Mouse (Mus musculus): Measurements from ENCODE around the gene Neurl1b. TPM values are rescaled to one million over a fixed set of nuclear protein-coding genes. Genes with fewer than 3 reads are reported as not detected.

The Neurl1b gene
- polyA plus RNA-seq, 1 experiment from 2014 or later: 3.0 TPM

DNA sequence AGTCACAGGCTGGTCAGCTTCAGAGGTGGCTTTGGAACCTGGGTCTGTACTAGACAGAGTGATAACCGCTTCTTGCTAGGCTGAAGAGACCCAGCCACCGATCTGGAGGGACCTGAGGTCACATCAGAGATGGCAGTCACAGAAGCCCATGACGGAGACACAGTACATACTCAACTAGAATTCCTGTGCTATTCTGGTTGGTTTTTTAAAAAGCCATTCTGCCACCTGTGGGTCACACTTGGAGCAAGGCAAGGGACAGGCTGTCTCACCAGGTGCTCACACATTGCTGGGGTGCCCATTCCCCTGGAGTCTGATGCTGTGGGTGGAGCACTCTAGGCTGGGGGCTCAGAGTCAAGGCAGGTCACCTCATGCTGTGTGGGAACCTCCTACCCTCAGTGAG is 1.5 kb downstream of the Neurl1b start:
- 55% methylated on average over 3 of the region's 3 CpGs for WGBS
- no peaks in the 10 kb centered on the region for H3K9me3 ChIP-seq (replicated peaks; ENCODE audit: control insufficient read depth, low read length)
- ATAC-seq (replicated peaks; ENCODE audit: extremely low read depth, insufficient read depth, low FRiP score): no peak
- H3K4me1 ChIP-seq (ENCODE audit: control insufficient read depth, insufficient read depth, low read length): peaks cover 21% of the 10 kb centered on the region
- H3K9ac ChIP-seq (ENCODE audit: low read length): peak overlapping the region; percentile 59
- H3K4me2 ChIP-seq (ENCODE audit: low read depth, low read length): peak overlapping the region; percentile 98
- no peak overlapping the region; the same call in 1 of the 2 replicates for H3K27ac ChIP-seq (ENCODE audit: low read length)
- H3K27me3 ChIP-seq (ENCODE audit: control insufficient read depth, insufficient read depth, low read length): peaks cover 3% of the 10 kb centered on the region; the same call in 1 of the 2 replicates
- H3K4me3 ChIP-seq (ENCODE audit: low read length): peak overlapping the region; percentile 92
- no peaks in the 10 kb centered on the region for H3K36me3 ChIP-seq (ENCODE audit: control insufficient read depth, insufficient read depth)

DNA sequence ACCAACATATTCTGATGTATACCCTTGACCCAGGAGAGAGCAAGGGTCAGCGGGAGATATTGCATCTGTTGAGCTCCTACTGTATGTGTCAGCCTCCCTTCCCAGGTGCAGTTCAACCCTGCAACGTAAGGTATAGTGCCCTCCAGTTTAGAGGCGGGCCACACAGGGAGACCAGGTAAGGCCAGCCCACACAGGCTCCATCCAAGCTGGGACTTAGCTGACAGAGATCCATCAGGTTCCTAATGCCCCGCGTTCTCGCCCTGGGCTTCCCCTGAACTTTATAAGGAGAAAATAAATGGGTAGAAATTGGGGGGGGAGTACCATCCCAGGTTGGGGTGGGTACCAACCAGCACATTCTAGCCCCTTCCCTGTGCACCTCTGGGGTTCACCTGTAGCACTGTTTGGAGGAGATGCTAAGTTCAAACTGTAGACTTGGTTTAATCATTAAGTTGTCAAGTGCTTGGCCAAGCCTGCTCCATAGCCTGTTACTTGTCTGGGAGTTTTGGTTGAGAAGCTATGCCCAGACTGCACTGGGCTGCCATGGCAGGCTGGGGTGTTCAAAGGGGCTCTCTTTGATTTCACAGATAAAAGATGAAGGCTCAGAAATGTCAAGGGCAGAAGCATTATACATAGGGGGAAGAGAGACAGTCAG is 3.3 kb downstream of the Neurl1b start:
- no peaks in the 10 kb centered on the region for H3K9me3 ChIP-seq (replicated peaks; ENCODE audit: control insufficient read depth, low read length)
- no peak overlapping the region for H3K9ac ChIP-seq (ENCODE audit: low read length)
- no peaks in the 10 kb centered on the region for H3K27me3 ChIP-seq (ENCODE audit: control insufficient read depth, insufficient read depth, low read length)
- no peak overlapping the region for H3K4me3 ChIP-seq (ENCODE audit: low read length)
- WGBS: 85% methylated on average over 6 of the region's 6 CpGs
- H3K4me1 ChIP-seq (ENCODE audit: control insufficient read depth, insufficient read depth, low read length): peaks cover 26% of the 10 kb centered on the region
- H3K36me3 ChIP-seq (ENCODE audit: control insufficient read depth, insufficient read depth): no peaks in the 10 kb centered on the region
- no peak overlapping the region for H3K27ac ChIP-seq (ENCODE audit: low read length)
- ATAC-seq (replicated peaks; ENCODE audit: extremely low read depth, insufficient read depth, low FRiP score): no peak
- no peak overlapping the region for H3K4me2 ChIP-seq (ENCODE audit: low read depth, low read length)

DNA sequence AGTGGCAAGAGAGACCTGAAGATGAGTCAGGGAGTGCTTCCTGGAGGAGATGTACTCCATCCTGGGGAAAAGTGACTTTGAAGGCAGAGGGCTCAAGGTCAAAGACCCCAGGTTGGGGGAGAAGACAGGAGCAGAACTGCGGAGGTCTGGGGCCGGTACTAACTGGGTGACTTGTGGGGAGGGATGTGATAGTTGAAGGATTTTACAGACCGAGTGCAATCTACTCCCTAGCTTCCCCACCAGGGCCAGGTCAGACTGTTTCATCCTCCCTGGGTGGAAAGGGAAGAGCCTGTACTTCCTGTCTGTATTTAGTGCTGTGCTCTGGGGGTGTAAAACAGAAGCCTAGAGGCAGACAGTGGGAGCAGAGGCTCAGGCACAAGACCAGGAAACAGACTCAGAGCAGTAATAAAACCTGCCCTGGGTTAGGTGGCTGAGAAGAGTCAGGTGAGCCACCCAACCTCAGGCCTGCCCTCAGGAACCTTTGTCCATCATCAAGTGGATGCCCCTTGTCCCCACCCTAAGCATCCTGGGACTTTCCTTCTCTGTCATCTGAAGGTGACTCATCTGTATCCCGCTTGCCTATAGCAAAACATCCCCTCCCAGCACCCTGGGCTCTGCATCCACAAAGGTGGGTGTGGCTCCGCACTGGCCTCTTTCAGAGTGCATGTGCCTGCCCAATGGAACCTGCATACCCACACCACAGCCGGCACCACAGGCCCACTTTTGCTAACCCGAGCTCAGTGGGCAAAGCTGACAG is 6.0 kb downstream of the Neurl1b start:
- Histone ChIP-seq H3K4me3 (ENCODE audit: low read length) (no peak overlapping the region), H3K27me3 (ENCODE audit: control insufficient read depth, insufficient read depth, low read length) (no peaks in the 10 kb centered on the region), H3K4me2 (ENCODE audit: low read depth, low read length) (no peak overlapping the region), H3K36me3 (ENCODE audit: control insufficient read depth, insufficient read depth) (no peaks in the 10 kb centered on the region), H3K27ac (ENCODE audit: low read length) (peak overlapping the region; percentile 32), H3K4me1 (ENCODE audit: control insufficient read depth, insufficient read depth, low read length) (peaks cover 34% of the 10 kb centered on the region), H3K9ac (ENCODE audit: low read length) (no peak overlapping the region), H3K9me3 (replicated peaks; ENCODE audit: control insufficient read depth, low read length) (no peaks in the 10 kb centered on the region)
- no peak for ATAC-seq (replicated peaks; ENCODE audit: extremely low read depth, insufficient read depth, low FRiP score)
- WGBS: 77% methylated on average over 7 of the region's 7 CpGs

DNA sequence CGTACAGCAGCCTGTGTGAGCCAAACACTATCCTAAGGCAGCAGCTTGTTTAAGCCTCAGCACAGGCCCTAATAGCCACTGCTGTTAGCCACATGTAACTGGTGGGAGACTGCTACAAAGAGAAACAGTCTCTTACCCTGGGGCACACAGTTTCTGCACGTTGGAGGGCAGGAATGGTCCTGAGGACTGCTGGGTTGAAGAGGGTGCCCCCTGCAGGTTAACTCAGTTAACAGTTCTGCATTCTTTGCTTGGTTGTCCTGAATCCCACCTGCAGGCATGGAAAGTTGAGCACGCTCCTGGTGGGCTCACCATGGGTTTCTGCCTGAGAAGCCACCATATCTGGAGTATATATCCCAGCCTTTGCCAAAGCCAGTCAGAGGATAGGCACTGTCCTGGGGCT is 6.9 kb downstream of the Neurl1b start:
- WGBS: 53% methylated on average over 3 of the region's 3 CpGs
- Histone ChIP-seq H3K9ac (ENCODE audit: low read length) (no peak overlapping the region), H3K4me3 (ENCODE audit: low read length) (no peak overlapping the region), H3K36me3 (ENCODE audit: control insufficient read depth, insufficient read depth) (no peaks in the 10 kb centered on the region), H3K27me3 (ENCODE audit: control insufficient read depth, insufficient read depth, low read length) (no peaks in the 10 kb centered on the region), H3K4me1 (ENCODE audit: control insufficient read depth, insufficient read depth, low read length) (peaks cover 34% of the 10 kb centered on the region), H3K4me2 (ENCODE audit: low read depth, low read length) (no peak overlapping the region), H3K9me3 (replicated peaks; ENCODE audit: control insufficient read depth, low read length) (no peaks in the 10 kb centered on the region), H3K27ac (ENCODE audit: low read length) (no peak overlapping the region)
- no peak for ATAC-seq (replicated peaks; ENCODE audit: extremely low read depth, insufficient read depth, low FRiP score)

DNA sequence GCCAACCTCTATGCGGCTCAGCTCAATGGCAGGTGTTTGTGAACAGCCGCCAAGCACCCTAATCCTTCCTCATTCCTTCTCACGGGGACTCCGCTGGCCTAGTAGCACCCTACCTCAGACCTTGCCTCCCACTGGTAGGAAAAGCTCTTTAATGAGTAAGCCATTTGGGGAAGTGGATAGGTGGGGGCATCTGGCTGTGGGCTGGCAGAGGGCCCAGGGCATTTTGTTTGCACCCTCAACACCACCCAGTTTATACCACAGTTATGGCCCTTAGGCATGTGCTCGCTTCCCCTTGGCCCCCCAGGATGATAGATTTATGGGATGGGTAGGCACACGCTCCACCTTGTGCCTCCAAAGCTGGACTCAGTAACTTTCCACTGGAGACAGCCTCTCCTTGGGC is 7.8 kb downstream of the Neurl1b start:
- WGBS: 82% methylated on average over 6 of the region's 6 CpGs
- Histone ChIP-seq H3K36me3 (ENCODE audit: control insufficient read depth, insufficient read depth) (no peaks in the 10 kb centered on the region), H3K9me3 (replicated peaks; ENCODE audit: control insufficient read depth, low read length) (no peaks in the 10 kb centered on the region), H3K9ac (ENCODE audit: low read length) (no peak overlapping the region), H3K4me1 (ENCODE audit: control insufficient read depth, insufficient read depth, low read length) (peaks cover 34% of the 10 kb centered on the region), H3K4me3 (ENCODE audit: low read length) (no peak overlapping the region), H3K4me2 (ENCODE audit: low read depth, low read length) (no peak overlapping the region), H3K27me3 (ENCODE audit: control insufficient read depth, insufficient read depth, low read length) (no peaks in the 10 kb centered on the region), H3K27ac (ENCODE audit: low read length) (no peak overlapping the region)
- no peak for ATAC-seq (replicated peaks; ENCODE audit: extremely low read depth, insufficient read depth, low FRiP score)

DNA sequence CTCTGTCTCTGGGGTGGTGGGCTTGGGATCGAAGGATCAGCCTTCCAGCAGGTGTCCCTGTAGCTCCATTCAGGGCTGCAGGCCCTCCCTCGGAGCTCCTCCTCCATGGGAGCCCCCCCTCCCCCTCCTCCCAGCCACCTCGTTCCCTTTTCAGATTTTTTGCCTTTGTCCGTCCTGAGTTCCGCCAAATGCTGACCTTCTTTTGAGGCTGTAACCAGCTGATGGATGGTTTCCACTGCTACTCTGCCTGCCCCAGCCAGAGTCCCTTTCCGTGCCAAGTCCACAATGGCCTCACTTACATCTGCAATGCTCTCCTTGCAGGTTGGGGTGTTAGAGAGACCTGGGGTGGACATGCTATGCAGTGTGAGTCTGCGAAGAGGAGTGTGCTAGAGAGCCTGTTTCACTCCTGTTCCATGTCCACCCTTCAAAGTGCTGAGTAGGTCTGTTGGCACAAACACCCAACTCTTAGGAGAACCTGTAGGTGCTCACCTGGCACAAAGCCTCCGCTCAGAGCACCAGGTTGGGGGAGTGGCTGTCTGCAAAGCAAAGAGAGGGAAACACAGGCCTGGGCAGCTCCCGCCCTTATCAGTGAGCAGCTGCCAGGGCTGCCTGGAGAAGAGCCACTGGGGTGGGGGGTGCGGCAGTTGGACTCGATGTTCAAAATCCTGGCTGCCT is 9.5 kb downstream of the Neurl1b start:
- Histone ChIP-seq H3K9ac (ENCODE audit: low read length) (peak overlapping the region; percentile 44), H3K9me3 (replicated peaks; ENCODE audit: control insufficient read depth, low read length) (no peaks in the 10 kb centered on the region), H3K27ac (ENCODE audit: low read length) (peak overlapping the region; percentile 94), H3K36me3 (ENCODE audit: control insufficient read depth, insufficient read depth) (no peaks in the 10 kb centered on the region), H3K27me3 (ENCODE audit: control insufficient read depth, insufficient read depth, low read length) (no peaks in the 10 kb centered on the region), H3K4me3 (ENCODE audit: low read length) (no peak overlapping the region), H3K4me1 (ENCODE audit: control insufficient read depth, insufficient read depth, low read length) (peaks cover 34% of the 10 kb centered on the region), H3K4me2 (ENCODE audit: low read depth, low read length) (peak overlapping the region; percentile 42)
- 13% methylated on average over 11 of the region's 11 CpGs for WGBS
- peak; percentile 65 for ATAC-seq (replicated peaks; ENCODE audit: extremely low read depth, insufficient read depth, low FRiP score)

DNA sequence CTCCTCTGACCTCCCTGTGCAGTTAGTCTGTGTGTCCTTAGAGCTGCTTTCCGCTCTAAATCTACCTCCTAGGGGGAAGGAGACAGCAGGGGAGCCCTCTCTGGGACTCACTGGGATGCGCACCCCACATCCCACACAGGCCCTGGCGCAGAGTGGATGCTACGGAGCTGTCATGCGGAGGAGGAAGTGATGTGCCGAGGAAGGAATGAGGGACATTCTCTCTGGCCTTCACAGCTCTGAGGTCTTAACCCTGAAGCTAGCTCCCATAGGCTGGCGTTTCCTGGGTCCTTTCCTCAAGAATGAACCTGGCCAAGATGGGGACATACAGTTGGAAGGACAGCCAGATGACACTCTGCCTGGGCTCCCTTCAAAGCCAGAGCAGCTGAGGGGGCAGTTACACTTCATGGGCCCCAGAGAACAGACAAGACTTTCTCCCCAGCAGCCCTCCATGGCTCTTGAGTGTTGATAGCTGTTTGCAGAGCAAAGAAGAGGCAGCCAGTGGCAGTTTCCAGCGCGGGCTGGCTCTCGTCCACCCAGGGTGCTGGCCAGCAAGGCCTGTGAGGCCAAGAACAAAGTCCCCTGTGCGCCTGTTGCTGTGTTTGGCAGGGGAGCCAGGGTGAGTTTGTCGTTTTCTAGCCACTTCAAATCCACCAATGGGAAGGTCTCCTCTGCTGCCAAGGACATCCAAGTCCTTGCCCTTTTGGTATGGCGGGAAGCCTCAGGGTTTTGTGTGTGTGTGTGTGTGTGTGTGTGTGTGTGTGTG is 10.5 kb downstream of the Neurl1b start:
- H3K9ac ChIP-seq (ENCODE audit: low read length): peak overlapping the region; percentile 44
- H3K4me3 ChIP-seq (ENCODE audit: low read length): no peak overlapping the region
- H3K36me3 ChIP-seq (ENCODE audit: control insufficient read depth, insufficient read depth): no peaks in the 10 kb centered on the region
- no peaks in the 10 kb centered on the region for H3K27me3 ChIP-seq (ENCODE audit: control insufficient read depth, insufficient read depth, low read length)
- 37% methylated on average over 13 of the region's 13 CpGs for WGBS
- ATAC-seq (replicated peaks; ENCODE audit: extremely low read depth, insufficient read depth, low FRiP score): peak; percentile 83
- no peaks in the 10 kb centered on the region for H3K9me3 ChIP-seq (replicated peaks; ENCODE audit: control insufficient read depth, low read length)
- peak overlapping the region; percentile 94 for H3K27ac ChIP-seq (ENCODE audit: low read length)
- peak overlapping the region; percentile 42 for H3K4me2 ChIP-seq (ENCODE audit: low read depth, low read length)
- H3K4me1 ChIP-seq (ENCODE audit: control insufficient read depth, insufficient read depth, low read length): peaks cover 34% of the 10 kb centered on the region

DNA sequence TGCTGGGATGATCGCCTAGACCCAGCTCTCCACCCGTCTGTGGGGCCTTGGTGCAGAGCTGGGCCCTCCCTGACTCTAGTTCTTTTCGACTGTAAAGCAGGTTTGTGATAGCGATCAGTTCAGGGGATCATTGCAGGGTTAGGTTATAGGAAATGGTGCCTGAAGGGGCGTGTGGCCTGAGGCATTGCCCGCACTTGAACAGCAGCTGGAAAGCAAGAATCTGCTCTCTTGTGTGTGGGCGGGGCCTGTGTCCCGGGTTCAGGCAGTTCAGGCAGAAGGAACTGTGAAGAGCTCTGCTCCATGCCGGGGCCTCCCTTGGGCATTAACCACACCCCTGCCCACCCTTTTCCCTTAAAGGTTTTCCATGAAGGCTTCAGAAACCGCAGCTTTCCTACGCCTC is 18.7 kb downstream of the Neurl1b start:
- peaks cover 10% of the 10 kb centered on the region for H3K36me3 ChIP-seq (ENCODE audit: control insufficient read depth, insufficient read depth)
- no peaks in the 10 kb centered on the region for H3K9me3 ChIP-seq (replicated peaks; ENCODE audit: control insufficient read depth, low read length)
- H3K27me3 ChIP-seq (ENCODE audit: control insufficient read depth, insufficient read depth, low read length): peaks cover 9% of the 10 kb centered on the region
- 48% methylated on average over 11 of the region's 11 CpGs for WGBS
- H3K4me1 ChIP-seq (ENCODE audit: control insufficient read depth, insufficient read depth, low read length): no peaks in the 10 kb centered on the region
- H3K4me3 ChIP-seq (ENCODE audit: low read length): no peak overlapping the region
- H3K9ac ChIP-seq (ENCODE audit: low read length): no peak overlapping the region
- H3K27ac ChIP-seq (ENCODE audit: low read length): no peak overlapping the region
- H3K4me2 ChIP-seq (ENCODE audit: low read depth, low read length): no peak overlapping the region
- no peak for ATAC-seq (replicated peaks; ENCODE audit: extremely low read depth, insufficient read depth, low FRiP score)
